Mouse (Mus musculus) heart, postnatal 0 days (tissue): Measurements from ENCODE around the gene Lpar4.

Source experiments
- CTCF ChIP-seq: IDR thresholded peaks from 2 replicates; pipeline ENCODE4 v1.5.1; 2016; ENCODE audit warnings: antibody characterized with exemption, control low read depth, low read depth
- EP300 ChIP-seq: IDR thresholded peaks from 2 replicates; pipeline ENCODE4 v1.6.1; 2016; ENCODE audit warnings: antibody characterized with exemption, low read depth

- no peak for TF ChIP-seq EP300
- TF ChIP-seq CTCF, result no peak
Observed at GRCm38 (mm10) chrX:106897707-106898275, 22.6 kb upstream of the Lpar4 start.
